Mouse (Mus musculus) liver, adult 2 months (tissue): ENCODE data around the gene Pepd. TPM values are rescaled to one million over a fixed set of nuclear protein-coding genes. Genes with fewer than 3 reads are reported as not detected.

Experiments
- DNase-seq: peaks from one replicate; pipeline ENCODE4 v3.0.0-alpha.2; 2011; ENCODE audit warnings: low read depth, low spot score; ENCODE audit errors: extremely low read depth
- H3K27ac ChIP-seq: fragments of 200-500 bp; replicated peaks from 2 replicates; pipeline ENCODE4 v1.5.1; 2012; ENCODE audit warnings: low read depth, mild to moderate bottlenecking, control low read depth, inconsistent platforms, low read length; ENCODE audit not compliant: insufficient read depth
- H3K27me3 ChIP-seq: fragments of 200-500 bp; 2 replicates; pipeline ENCODE4 v1.6.1; 2012; ENCODE audit warnings: mild to moderate bottlenecking, moderate library complexity, low read length, inconsistent platforms; ENCODE audit not compliant: control insufficient read depth, insufficient read depth
- H3K36me3 ChIP-seq: fragments of 200-500 bp; 2 replicates; pipeline ENCODE4 v1.6.1; 2012; ENCODE audit warnings: low read length, inconsistent platforms; ENCODE audit not compliant: control insufficient read depth, insufficient read depth
- H3K4me1 ChIP-seq: fragments of 200-500 bp; 2 replicates; pipeline ENCODE4 v1.6.1; 2011; ENCODE audit warnings: low read length; ENCODE audit not compliant: control insufficient read depth, insufficient read depth
- H3K4me3 ChIP-seq: fragments of 200-500 bp; 2 replicates; pipeline ENCODE4 v1.5.1; 2011; ENCODE audit warnings: low read depth, mild to moderate bottlenecking, control low read depth, low read length, moderate library complexity; ENCODE audit not compliant: insufficient read depth
- H3K79me2 ChIP-seq: fragments of 200-500 bp; 2 replicates; pipeline ENCODE4 v1.6.1; 2012; ENCODE audit warnings: inconsistent platforms, mild to moderate bottlenecking, low read length, moderate library complexity; ENCODE audit not compliant: control insufficient read depth, insufficient read depth
- H3K9ac ChIP-seq: fragments of 200-500 bp; 2 replicates; pipeline ENCODE4 v1.6.1; 2012; ENCODE audit warnings: low read depth, mild to moderate bottlenecking, control low read depth, inconsistent platforms, low read length
- CTCF ChIP-seq: fragments of 200-500 bp; IDR thresholded peaks from 2 replicates; pipeline ENCODE4 v1.5.1; 2011; ENCODE audit warnings: low read depth, low read length, control low read depth
- POLR2A ChIP-seq: fragments of 200-500 bp; IDR thresholded peaks from 2 replicates; pipeline ENCODE4 v1.6.1; 2011; ENCODE audit warnings: low read length, control low read depth; ENCODE audit not compliant: insufficient read depth; ENCODE audit errors: extremely low read depth
- WGBS: fragments of 180-500 bp; shearing (Covaris S2); methylation state at CpG from one replicate; pipeline ENCODE4 v1.1.7; 2018; 5-methylcytosine and 5-hydroxymethylcytosine counted together
- polyA plus RNA-seq: library from polyadenylated mRNA; depleted of rRNA; stranded (reverse); fragments of >200 nt; gene quantifications from 2 replicates; pipeline ENCODE4 v1.2.3, GENCODE M21; 2012
- total RNA-seq: library from RNA; depleted of rRNA; stranded (reverse); fragments of >200 nt; gene quantifications from 2 replicates; pipeline ENCODE4 v1.2.3, GENCODE M21; 2014

Pepd gene
- total and polyA plus RNA-seq, 2 experiments, result 71.9 to 76.2 TPM

DNA sequence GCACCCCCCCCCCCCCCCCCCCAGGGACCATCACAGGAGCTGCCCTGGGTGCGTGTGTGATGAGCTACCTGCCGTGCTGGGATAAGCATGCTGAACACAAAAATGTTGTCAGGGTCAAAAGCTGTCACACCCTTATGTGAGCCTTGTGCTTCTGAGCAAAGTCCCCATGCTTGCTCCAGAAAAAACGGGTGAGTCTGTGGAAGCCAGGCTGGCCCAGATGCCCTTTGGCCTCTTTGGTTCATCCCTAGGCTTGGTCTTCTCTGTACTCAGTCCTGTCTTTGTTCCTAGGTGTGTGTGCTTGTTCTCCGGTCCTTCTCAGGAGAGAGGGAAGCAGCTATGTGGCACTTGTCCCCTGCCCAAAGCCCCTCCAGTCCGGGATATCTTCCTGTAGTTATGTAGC, 3.4 kb downstream of the Pepd start:
- Histone ChIP-seq H3K27ac (no peak overlapping the region), H3K4me1 (peaks cover 6% of the 10 kb centered on the region; the same call in 1 of the 2 replicates), H3K4me3 (no peak overlapping the region), H3K27me3 (no peaks in the 10 kb centered on the region), H3K79me2 (peaks cover 10% of the 10 kb centered on the region; the same call in 1 of the 2 replicates), H3K9ac (no peak overlapping the region), H3K36me3 (no peaks in the 10 kb centered on the region)
- peak; percentile 56 for DNase-seq
- TF ChIP-seq CTCF, result no peak
- 61% methylated on average over 5 of the region's 5 CpGs for WGBS

DNA sequence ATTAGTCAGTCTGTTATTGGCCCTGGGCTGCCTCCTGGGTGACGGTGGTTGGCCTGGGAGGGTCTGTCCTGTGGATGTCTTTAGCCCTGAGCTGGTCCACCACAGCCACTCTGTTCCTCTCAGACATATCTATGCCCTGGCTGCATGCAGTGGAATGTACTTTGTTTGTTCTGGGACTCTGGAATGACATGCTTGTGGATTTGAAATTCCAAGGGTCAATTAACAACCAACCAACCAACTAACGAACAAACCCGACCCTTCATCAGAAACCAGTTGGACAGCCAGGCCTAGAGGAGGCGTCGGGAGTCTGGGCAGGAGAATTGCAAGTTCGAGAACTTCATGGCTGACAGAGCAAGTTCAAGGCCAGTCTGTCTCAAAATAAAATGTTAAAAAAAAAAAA, 5.4 kb downstream of the Pepd start:
- H3K4me1 ChIP-seq, result peaks cover 6% of the 10 kb centered on the region; the same call in 1 of the 2 replicates
- no peak overlapping the region for H3K27ac ChIP-seq
- no peaks in the 10 kb centered on the region for H3K27me3 ChIP-seq
- TF ChIP-seq CTCF (no peak), POLR2A (no peak)
- DNase-seq, result peak; percentile 24
- no peak overlapping the region for H3K4me3 ChIP-seq
- no peak overlapping the region for H3K9ac ChIP-seq
- peaks cover 12% of the 10 kb centered on the region for H3K79me2 ChIP-seq
- WGBS, result 28% methylated on average over 6 of the region's 6 CpGs
- H3K36me3 ChIP-seq, result no peaks in the 10 kb centered on the region; the same call in 1 of the 2 replicates

DNA sequence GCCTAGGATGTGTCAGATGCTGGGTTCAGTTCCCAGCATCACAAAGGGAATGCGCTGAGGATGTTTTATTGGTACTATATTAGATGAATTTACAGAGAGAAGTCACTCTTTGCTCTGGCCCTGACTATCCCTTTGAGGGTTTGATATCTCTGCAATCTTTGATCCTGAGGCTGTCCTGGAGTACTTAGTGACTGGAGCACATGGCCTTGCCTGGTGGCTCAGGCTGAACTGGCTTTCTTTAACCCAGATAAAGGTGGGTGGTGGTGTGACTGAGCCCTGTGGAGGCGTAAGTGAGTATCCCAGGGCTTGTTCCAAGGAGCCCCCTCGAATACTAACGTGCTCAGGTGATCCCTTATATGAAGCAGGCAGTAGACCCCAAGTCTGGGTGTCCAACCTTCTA, 5.8 kb downstream of the Pepd start:
- H3K9ac ChIP-seq, result no peak overlapping the region

DNA sequence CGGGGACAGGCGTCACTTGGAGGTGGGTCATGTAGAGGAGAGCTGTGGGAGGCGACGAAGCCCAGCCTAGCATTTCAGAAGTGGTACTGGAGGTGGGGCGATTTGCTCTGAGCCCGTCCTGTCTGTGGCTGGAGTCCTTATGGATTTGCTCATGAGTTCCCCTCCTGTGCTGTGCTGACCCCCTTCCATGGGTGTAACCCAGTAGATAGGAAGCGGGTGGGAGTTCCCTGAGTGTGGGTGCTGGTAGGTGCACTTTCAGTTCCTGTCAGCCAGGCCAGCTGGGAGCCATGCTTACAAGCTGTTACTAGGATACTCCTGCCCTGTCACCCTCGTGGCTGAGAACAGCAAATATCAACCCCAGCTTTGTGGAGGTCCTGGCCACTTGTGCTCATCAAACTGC, 6.2 kb downstream of the Pepd start:
- Histone ChIP-seq H3K4me1 (no peaks in the 10 kb centered on the region), H3K27ac (no peak overlapping the region), H3K36me3 (no peaks in the 10 kb centered on the region; the same call in 1 of the 2 replicates), H3K79me2 (peaks cover 12% of the 10 kb centered on the region), H3K9ac (no peak overlapping the region), H3K27me3 (no peaks in the 10 kb centered on the region), H3K4me3 (no peak overlapping the region)
- peak; percentile 4 for DNase-seq
- TF ChIP-seq CTCF (no peak), POLR2A (no peak)
- WGBS, result 88% methylated on average over 8 of the region's 8 CpGs

More for the DNA sequence above, 5.8 kb downstream of the Pepd start:
- no peaks in the 10 kb centered on the region for H3K27me3 ChIP-seq
- H3K27ac ChIP-seq, result no peak overlapping the region
- H3K4me1 ChIP-seq, result peaks cover 4% of the 10 kb centered on the region; the same call in 1 of the 2 replicates
- TF ChIP-seq POLR2A (no peak), CTCF (no peak)
- H3K79me2 ChIP-seq, result peaks cover 12% of the 10 kb centered on the region
- H3K36me3 ChIP-seq, result no peaks in the 10 kb centered on the region; the same call in 1 of the 2 replicates
- H3K4me3 ChIP-seq, result no peak overlapping the region
- 95% methylated on average over 4 of the region's 4 CpGs for WGBS
- no peak for DNase-seq

DNA sequence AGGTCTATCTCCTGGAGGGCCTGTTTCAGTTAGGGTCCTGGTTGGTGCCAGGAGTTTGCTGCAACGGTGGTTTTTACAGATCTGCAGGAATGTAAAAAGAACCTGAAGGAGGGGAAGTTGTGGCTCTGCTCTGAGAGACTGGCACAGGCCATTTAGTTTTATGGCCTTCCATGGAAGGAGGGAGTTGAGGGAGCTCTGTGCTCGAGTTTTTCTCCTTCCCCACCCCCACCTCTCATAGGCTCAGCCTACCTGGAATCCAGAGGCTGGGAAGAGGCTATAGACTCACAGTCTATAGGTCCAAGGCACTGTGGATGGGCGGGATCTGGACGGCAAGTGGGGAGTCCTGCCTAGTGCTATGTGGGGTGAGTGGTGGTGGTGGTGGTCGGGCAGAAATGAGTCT, 6.9 kb downstream of the Pepd start:
- Histone ChIP-seq H3K4me1 (no peaks in the 10 kb centered on the region), H3K4me3 (no peak overlapping the region), H3K9ac (no peak overlapping the region), H3K27me3 (no peaks in the 10 kb centered on the region), H3K79me2 (peaks cover 6% of the 10 kb centered on the region), H3K36me3 (no peaks in the 10 kb centered on the region; the same call in 1 of the 2 replicates), H3K27ac (no peak overlapping the region)
- 91% methylated on average over 5 of the region's 5 CpGs for WGBS
- DNase-seq, result no peak
- TF ChIP-seq CTCF, result no peak
- no peak for TF ChIP-seq POLR2A

DNA sequence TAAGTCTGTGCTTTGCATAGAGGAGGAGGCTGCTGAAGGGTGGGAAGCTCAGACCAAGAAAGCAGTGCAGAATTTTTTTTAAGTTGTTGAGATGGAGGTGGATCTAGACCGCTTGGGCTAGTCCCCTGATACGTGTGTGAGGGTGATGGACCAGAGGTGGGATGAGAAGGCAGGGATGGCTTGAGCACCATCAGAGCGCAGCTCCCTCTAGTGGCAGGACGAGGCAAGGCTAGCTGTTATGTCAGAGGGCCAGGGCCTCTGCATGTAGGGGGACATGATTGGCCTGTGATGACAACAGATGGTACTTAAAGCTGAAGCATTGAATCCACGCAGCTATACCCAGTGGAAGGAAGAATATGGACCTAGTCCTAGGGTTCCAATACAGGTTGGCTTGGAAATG, 7.6 kb downstream of the Pepd start:
- Histone ChIP-seq H3K36me3 (no peaks in the 10 kb centered on the region; the same call in 1 of the 2 replicates), H3K27me3 (no peaks in the 10 kb centered on the region), H3K4me1 (no peaks in the 10 kb centered on the region), H3K79me2 (peaks cover 6% of the 10 kb centered on the region), H3K4me3 (no peak overlapping the region), H3K27ac (no peak overlapping the region), H3K9ac (no peak overlapping the region)
- TF ChIP-seq POLR2A (no peak), CTCF (peak; percentile 98)
- 81% methylated on average over 5 of the region's 5 CpGs for WGBS
- DNase-seq, result peak; percentile 16
